Mouse (Mus musculus): Measurements from ENCODE around the gene Dennd4a. TPM values are rescaled to one million over a fixed set of nuclear protein-coding genes. Genes with fewer than 3 reads are reported as not detected.

The Dennd4a gene
- 8.4 and 9.2 TPM in 2 replicates for polyA plus RNA-seq (2016; fragmentation: Nextera tagmentation; extraction: Ambion mirVana)

DNA sequence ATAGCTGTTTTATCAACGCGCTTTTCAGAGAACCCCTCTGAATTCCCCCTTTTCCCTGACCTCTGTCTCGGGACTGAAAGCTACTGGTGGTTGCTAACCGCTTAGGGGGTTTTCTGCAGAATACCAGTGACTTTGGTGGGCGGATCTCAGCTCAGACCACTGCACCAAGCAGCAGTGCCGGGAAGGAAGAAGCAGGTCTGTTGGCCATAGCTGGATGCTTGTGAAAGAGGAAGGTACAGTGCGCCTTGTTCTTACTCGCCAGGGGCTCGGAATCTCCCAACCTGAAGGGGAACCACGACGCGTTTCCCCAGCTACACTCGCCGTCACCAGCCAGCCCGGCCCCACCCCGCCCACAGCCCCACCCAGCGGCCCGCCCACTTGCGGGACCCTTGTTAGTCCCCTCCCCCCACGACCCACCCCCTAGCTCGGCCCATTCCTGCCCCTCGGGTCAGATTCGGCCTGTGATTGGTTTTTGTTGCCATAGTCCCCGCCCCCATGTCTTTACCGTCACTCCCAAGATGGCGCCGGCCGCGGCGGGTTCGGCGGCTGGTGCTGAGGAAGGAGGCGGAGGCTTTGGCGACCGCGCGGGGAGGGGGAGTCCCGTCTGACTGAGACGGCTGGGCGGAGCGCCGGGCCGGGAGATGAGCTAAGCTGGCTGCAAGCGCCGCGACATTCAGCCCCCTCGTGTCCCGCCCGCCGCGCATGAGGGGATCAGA is at the start of gene Dennd4a:
Gene Dennd4a (plus strand): TSS at position 519 of the 716 bp plus-strand sequence.
- Histone ChIP-seq H3K9me3 (no peaks in the 10 kb centered on the region), H3K9ac (replicated peaks) (peak within 1 kb of the TSS; percentile 80), H3K27ac (peak within 1 kb of the TSS; percentile 91), H3K4me1 (replicated peaks) (peaks cover 9% of the 10 kb centered on the region), H3K36me3 (no peaks in the 10 kb centered on the region), H3K27me3 (no peaks in the 10 kb centered on the region), H3K4me2 (peak within 1 kb of the TSS; percentile 83), H3K4me3 (replicated peaks) (peak within 1 kb of the TSS; percentile 85)
- peak; percentile 95 for ATAC-seq (ENCODE audit: insufficient number of reproducible peaks, insufficient read depth, low FRiP score, low TSS enrichment, low read depth)
- WGBS = under 1% methylated on average over 49 of the region's 51 CpGs

DNA sequence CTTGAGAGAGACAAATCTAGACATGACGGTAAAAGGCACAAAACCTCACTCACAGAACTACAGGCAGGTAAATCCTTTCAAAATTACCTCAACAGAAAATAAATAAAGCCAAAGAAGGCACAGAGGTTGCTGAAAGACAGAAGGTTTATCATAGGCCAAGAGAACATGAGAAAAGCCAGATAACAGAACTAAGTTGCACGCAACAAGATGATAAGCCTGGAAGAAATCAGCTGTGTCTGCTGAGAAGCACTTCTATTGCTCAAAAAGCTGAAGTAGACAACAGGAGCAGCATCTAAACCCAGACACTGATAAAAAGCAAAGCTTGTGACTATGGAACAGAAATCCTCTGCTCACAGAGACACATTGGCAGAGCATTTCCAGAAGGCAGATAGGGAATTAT is 46.3 kb upstream of the Dennd4a start:
- Histone ChIP-seq H3K4me3 (replicated peaks) (no peak overlapping the region), H3K36me3 (no peaks in the 10 kb centered on the region), H3K9ac (replicated peaks) (no peak overlapping the region), H3K4me2 (no peak overlapping the region), H3K27me3 (no peaks in the 10 kb centered on the region), H3K9me3 (no peaks in the 10 kb centered on the region), H3K4me1 (replicated peaks) (no peaks in the 10 kb centered on the region), H3K27ac (no peak overlapping the region)
- 88% methylated on average over 2 of the region's 2 CpGs for WGBS
- no peak for ATAC-seq (ENCODE audit: insufficient number of reproducible peaks, insufficient read depth, low FRiP score, low TSS enrichment, low read depth)

DNA sequence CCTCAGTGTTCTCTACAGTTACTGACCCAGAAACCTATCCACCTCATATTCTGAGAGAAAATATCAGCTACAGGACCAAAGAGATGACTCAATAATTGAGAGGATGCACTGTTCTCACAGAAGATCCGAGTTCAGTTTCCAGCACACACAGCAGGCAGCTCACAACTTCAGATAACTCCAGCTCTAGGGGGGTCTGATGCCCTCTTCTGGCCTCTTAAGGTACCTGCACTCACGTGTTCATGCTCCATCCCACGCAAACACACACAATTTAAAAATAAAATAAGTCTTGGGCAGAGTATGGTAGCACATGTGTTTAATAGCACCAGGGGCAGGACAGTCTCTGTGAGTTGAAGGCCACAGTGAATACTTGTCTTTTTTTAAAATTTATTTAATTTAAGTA is 45.0 kb upstream of the Dennd4a start:
- no peaks in the 10 kb centered on the region for H3K4me1 ChIP-seq (replicated peaks)
- H3K36me3 ChIP-seq = no peaks in the 10 kb centered on the region
- no peaks in the 10 kb centered on the region for H3K9me3 ChIP-seq
- H3K4me2 ChIP-seq = no peak overlapping the region
- H3K9ac ChIP-seq (replicated peaks) = no peak overlapping the region
- no peak overlapping the region for H3K4me3 ChIP-seq (replicated peaks)
- no peak for ATAC-seq (ENCODE audit: insufficient number of reproducible peaks, insufficient read depth, low FRiP score, low TSS enrichment, low read depth)
- no peaks in the 10 kb centered on the region for H3K27me3 ChIP-seq
- WGBS = 89% methylated on average over 3 of the region's 3 CpGs
- no peak overlapping the region for H3K27ac ChIP-seq

DNA sequence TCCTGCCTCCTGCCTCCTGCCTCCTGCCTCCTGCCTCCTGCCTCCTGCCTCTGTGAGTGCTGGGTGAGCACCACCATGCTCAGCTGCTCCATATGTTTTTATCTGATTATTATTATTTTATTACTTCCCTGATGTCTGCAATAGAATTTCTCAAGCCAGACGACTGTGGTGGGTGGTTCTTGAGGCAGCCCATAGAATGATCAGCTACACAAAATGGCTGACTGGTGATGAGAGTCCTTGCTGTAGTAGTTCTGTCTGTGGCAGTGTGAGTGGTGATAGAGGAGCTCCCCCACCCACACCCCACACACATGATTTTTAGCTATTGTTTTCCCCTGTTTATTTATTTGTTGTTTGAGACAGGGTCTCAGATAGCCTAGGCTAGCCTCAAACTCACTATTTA is 43.3 kb upstream of the Dennd4a start:
- Histone ChIP-seq H3K9ac (replicated peaks) (no peak overlapping the region), H3K27me3 (no peaks in the 10 kb centered on the region), H3K4me3 (replicated peaks) (no peak overlapping the region), H3K4me1 (replicated peaks) (no peaks in the 10 kb centered on the region), H3K27ac (no peak overlapping the region), H3K36me3 (no peaks in the 10 kb centered on the region), H3K9me3 (no peaks in the 10 kb centered on the region), H3K4me2 (no peak overlapping the region)
- WGBS = 70% methylated on average over 1 of the region's 1 CpGs
- ATAC-seq (ENCODE audit: insufficient number of reproducible peaks, insufficient read depth, low FRiP score, low TSS enrichment, low read depth) = no peak

DNA sequence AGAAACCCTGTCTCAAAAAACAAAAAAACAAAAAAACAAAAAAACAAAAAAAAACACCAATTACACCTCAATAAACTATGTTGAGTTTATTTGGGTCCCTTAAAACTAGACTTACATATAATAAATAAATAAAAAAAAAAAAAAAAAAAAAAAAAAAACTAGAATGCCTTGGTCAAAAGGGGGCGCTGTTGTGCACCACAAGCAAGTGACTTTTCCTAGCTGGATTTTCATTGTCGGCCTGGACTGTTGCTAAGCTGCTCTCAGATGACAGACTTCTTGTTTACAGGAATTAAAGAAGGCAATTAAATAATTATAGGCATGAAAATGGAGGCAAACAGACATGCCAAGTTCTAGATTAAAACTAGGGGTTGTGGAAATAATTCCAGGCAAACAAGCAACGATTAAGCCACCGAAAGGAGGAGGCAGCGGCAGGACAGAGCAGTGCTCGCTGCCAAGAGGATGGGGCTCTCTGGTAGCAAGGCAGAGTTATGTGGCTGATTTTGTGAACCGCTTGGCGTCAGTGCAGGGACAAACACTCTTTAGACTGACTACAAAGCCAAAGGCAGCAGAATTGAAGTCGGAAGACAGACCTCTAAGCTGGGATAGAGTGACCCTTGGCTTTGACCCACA is 42.0 kb upstream of the Dennd4a start:
- Histone ChIP-seq H3K9me3 (no peaks in the 10 kb centered on the region), H3K9ac (replicated peaks) (no peak overlapping the region), H3K27me3 (no peaks in the 10 kb centered on the region), H3K27ac (no peak overlapping the region), H3K4me3 (replicated peaks) (no peak overlapping the region), H3K4me2 (no peak overlapping the region), H3K36me3 (no peaks in the 10 kb centered on the region), H3K4me1 (replicated peaks) (no peaks in the 10 kb centered on the region)
- no peak for ATAC-seq (ENCODE audit: insufficient number of reproducible peaks, insufficient read depth, low FRiP score, low TSS enrichment, low read depth)
- 49% methylated on average over 9 of the region's 9 CpGs for WGBS

DNA sequence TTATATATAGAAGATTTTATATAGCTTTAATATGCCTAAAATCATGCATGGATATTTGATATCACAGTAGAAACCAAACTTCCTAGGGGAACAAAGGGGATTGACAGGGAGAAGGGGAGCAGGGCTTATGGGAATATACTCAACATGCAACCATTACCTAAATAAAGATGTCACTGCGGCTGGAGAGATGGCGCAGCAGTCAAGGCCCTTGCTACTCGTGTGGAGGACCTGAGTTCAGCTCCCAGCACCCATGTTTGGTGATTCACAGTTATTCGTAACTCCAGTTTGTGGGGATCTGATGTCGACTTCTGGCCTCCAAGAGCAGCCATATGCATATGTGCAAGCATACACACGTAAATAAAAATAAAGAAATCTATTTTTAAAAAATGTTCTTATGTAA is 41.2 kb upstream of the Dennd4a start:
- Histone ChIP-seq H3K4me3 (replicated peaks) (no peak overlapping the region), H3K27me3 (no peaks in the 10 kb centered on the region), H3K9ac (replicated peaks) (no peak overlapping the region), H3K27ac (no peak overlapping the region), H3K36me3 (no peaks in the 10 kb centered on the region), H3K9me3 (no peaks in the 10 kb centered on the region), H3K4me1 (replicated peaks) (peaks cover 5% of the 10 kb centered on the region; the same call in 1 of the 2 replicates), H3K4me2 (no peak overlapping the region)
- ATAC-seq (ENCODE audit: insufficient number of reproducible peaks, insufficient read depth, low FRiP score, low TSS enrichment, low read depth) = no peak
- WGBS = 89% methylated on average over 6 of the region's 6 CpGs

DNA sequence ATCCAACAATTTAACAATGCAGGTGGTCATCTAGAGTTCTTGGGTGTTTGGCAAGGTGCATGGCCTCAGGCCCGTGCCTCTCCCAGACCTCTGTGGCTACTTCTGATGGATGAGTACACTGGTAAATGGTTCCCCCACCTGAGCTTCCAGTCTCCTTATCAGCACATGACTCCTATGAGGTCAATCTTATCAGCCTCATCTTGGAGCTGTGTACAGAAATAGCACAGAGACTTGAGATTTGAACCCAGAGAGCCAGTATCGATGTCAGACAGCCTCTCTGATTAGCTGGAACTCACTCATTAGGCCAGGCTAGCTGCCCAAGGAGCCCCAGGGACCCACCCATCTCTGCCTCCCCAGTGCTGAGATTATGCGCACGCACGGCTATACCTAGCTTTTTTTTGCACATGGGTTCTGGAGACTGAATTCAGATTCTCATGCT is 40.7 kb upstream of the Dennd4a start:
- Histone ChIP-seq H3K4me2 (no peak overlapping the region), H3K27ac (no peak overlapping the region), H3K4me1 (replicated peaks) (peaks cover 5% of the 10 kb centered on the region; the same call in 1 of the 2 replicates), H3K36me3 (no peaks in the 10 kb centered on the region), H3K9ac (replicated peaks) (no peak overlapping the region), H3K4me3 (replicated peaks) (no peak overlapping the region), H3K9me3 (no peaks in the 10 kb centered on the region), H3K27me3 (no peaks in the 10 kb centered on the region)
- WGBS = 90% methylated on average over 5 of the region's 5 CpGs
- no peak for ATAC-seq (ENCODE audit: insufficient number of reproducible peaks, insufficient read depth, low FRiP score, low TSS enrichment, low read depth)

DNA sequence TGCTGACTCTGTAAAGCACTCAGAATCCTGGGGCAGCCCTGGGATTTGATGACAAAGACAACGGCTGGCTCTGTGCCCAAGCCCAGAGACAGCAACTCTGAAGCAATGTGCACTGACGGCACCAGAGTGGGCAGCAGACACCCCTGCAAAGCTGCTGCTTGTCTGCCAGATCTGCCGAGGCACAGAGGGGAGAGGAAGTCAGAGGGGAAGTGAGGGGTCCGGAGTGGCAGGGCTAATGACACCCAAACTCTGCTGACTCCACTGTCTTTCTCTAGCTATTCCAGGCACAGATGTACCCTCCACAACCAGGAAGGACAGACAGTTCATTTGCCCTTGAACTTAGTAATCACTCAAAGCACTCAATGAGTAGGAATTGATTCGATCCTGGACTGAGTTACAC is 39.9 kb upstream of the Dennd4a start:
- no peaks in the 10 kb centered on the region for H3K27me3 ChIP-seq
- 57% methylated on average over 5 of the region's 5 CpGs for WGBS
- no peak overlapping the region for H3K9ac ChIP-seq (replicated peaks)
- H3K4me1 ChIP-seq (replicated peaks) = peaks cover 5% of the 10 kb centered on the region; the same call in 1 of the 2 replicates
- H3K36me3 ChIP-seq = no peaks in the 10 kb centered on the region
- ATAC-seq (ENCODE audit: insufficient number of reproducible peaks, insufficient read depth, low FRiP score, low TSS enrichment, low read depth) = no peak
- H3K9me3 ChIP-seq = no peaks in the 10 kb centered on the region
- H3K4me2 ChIP-seq = no peak overlapping the region
- no peak overlapping the region for H3K27ac ChIP-seq
- no peak overlapping the region for H3K4me3 ChIP-seq (replicated peaks)

DNA sequence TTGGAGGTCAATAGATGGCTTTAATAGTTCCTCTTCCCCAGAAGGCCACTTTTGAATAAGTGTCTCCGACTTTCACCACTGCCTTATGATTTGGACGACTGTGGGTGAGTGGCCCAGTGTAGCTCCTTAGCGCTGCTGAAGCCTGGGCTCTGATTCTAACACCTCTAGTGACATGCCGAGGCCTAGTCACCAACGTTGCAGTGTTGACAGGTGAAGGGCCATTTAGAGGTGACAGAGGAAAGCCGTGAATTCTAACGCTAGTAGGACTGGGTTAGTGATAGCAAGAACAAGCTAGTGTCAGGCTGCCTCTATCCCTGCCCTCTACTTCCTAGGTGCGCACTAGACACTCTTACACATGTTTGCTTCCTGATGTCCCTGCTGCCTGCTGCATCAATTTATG is 37.9 kb upstream of the Dennd4a start:
- Histone ChIP-seq H3K4me2 (no peak overlapping the region), H3K4me3 (replicated peaks) (no peak overlapping the region), H3K27me3 (no peaks in the 10 kb centered on the region), H3K9ac (replicated peaks) (no peak overlapping the region), H3K4me1 (replicated peaks) (peaks cover 5% of the 10 kb centered on the region; the same call in 1 of the 2 replicates), H3K36me3 (no peaks in the 10 kb centered on the region), H3K27ac (no peak overlapping the region), H3K9me3 (no peaks in the 10 kb centered on the region)
- ATAC-seq (ENCODE audit: insufficient number of reproducible peaks, insufficient read depth, low FRiP score, low TSS enrichment, low read depth) = no peak
- WGBS = 66% methylated on average over 8 of the region's 8 CpGs

DNA sequence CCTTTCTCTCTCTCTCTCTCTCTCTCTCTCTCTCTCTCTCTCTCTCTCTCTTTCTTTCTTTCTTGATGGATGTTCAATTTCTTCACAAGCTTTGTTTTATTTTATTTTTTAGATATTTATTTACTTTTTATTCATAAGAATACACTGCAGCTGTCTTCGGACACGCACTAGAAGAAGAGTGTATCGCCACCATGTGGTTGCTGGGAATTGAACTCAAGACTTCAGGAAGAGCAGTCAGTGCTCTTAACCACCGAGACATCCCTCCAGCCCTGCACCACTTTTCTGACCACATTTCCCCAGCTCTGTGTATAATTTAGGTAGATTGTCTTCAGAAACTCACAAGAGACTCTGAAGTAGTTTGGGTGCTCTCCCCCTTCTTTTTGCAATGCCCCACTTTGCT is 37.2 kb upstream of the Dennd4a start:
- no peaks in the 10 kb centered on the region for H3K36me3 ChIP-seq
- 69% methylated on average over 4 of the region's 4 CpGs for WGBS
- H3K27ac ChIP-seq = no peak overlapping the region
- no peak for ATAC-seq (ENCODE audit: insufficient number of reproducible peaks, insufficient read depth, low FRiP score, low TSS enrichment, low read depth)
- no peak overlapping the region for H3K4me3 ChIP-seq (replicated peaks)
- peaks cover 5% of the 10 kb centered on the region; the same call in 1 of the 2 replicates for H3K4me1 ChIP-seq (replicated peaks)
- no peaks in the 10 kb centered on the region for H3K9me3 ChIP-seq
- H3K27me3 ChIP-seq = no peaks in the 10 kb centered on the region
- H3K9ac ChIP-seq (replicated peaks) = no peak overlapping the region
- H3K4me2 ChIP-seq = no peak overlapping the region

DNA sequence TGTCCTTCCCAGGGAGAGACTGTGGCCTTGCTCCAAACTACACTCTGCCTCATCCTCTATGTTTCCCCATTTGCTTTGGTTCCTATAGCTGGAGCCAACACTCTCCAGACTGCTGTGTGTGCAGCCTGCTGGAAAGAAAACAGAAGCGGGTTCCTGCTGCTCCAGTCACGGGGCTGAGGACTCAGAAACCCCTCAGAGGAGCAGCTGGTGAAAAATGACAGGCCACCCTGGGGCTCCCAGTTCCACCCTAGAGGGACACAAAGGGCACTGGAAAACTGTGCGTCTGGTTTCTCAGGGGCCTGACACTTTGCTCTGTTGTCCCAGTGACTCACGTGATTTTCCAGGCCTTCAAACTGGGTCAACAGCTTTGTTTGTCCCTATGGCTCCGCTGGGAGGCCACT is 36.7 kb upstream of the Dennd4a start:
- Histone ChIP-seq H3K27me3 (no peaks in the 10 kb centered on the region), H3K9ac (replicated peaks) (no peak overlapping the region), H3K4me1 (replicated peaks) (peaks cover 5% of the 10 kb centered on the region; the same call in 1 of the 2 replicates), H3K27ac (peak overlapping the region; percentile 12; the same call in 1 of the 2 replicates), H3K4me2 (no peak overlapping the region), H3K4me3 (replicated peaks) (no peak overlapping the region), H3K36me3 (no peaks in the 10 kb centered on the region), H3K9me3 (no peaks in the 10 kb centered on the region)
- 40% methylated on average over 5 of the region's 5 CpGs for WGBS
- ATAC-seq (ENCODE audit: insufficient number of reproducible peaks, insufficient read depth, low FRiP score, low TSS enrichment, low read depth) = no peak

All from limb, embryonic 12.5 days (tissue).